Mouse (Mus musculus) MEL (cell line): ENCODE measurements around the gene Pawr. TPM values are rescaled to one million over a fixed set of nuclear protein-coding genes. Genes with fewer than 3 reads are reported as not detected.
A peak's percentile ranks its signal among the peaks of the same experiment; 100 is the strongest.

Experiments
- DNase-seq: peaks from one replicate; pipeline ENCODE4 v3.0.0; 2011; ENCODE audit warnings: low read depth, low spot score
- H3K27ac ChIP-seq: 2 replicates; pipeline ENCODE4 v1.5.1; 2012; ENCODE audit warnings: low read depth, mild to moderate bottlenecking, control low read depth, low read length, moderate library complexity; ENCODE audit not compliant: control insufficient read depth
- H3K27me3 ChIP-seq, 2 experiments: fragments of 150-350 bp in 1 of 2; sonication (generic) in 1 of 2; 2 replicates each; pipeline ENCODE4 v1.6.1; 2012; ENCODE audit warnings: low read length in 2 of 2, mild to moderate bottlenecking in 2 of 2, improper control_type of control experiment in 1 of 2, moderate library complexity in 1 of 2; ENCODE audit not compliant: insufficient read depth in 2 of 2, control insufficient read depth in 1 of 2
- H3K36me3 ChIP-seq, 2 experiments: 2 replicates each; pipeline ENCODE4 v1.6.1; 2012 to 2014; ENCODE audit warnings: low read length in 2 of 2, improper control_type of control experiment in 1 of 2, inconsistent platforms in 1 of 2, mild to moderate bottlenecking in 1 of 2; ENCODE audit not compliant: insufficient read depth in 2 of 2, control insufficient read depth in 1 of 2
- H3K4me1 ChIP-seq, 2 experiments: fragments of 150-350 bp in 1 of 2; sonication (generic) in 1 of 2; 2 replicates each; pipeline ENCODE4 v1.6.1; 2012; ENCODE audit warnings: low read length in 2 of 2, improper control_type of control experiment in 1 of 2, mild to moderate bottlenecking in 1 of 2; ENCODE audit not compliant: insufficient read depth in 2 of 2, control insufficient read depth in 1 of 2
- H3K4me3 ChIP-seq, 2 experiments: fragments of 150-350 bp in 1 of 2; sonication (generic) in 1 of 2; 2 replicates each; pipeline ENCODE4 v1.5.1; 2012; ENCODE audit warnings: low read depth in 2 of 2, low read length in 2 of 2, mild to moderate bottlenecking in 2 of 2, moderate library complexity in 2 of 2, control low read depth in 1 of 2, improper control_type of control experiment in 1 of 2; ENCODE audit not compliant: control insufficient read depth in 1 of 2, insufficient read depth in 1 of 2
- H3K79me2 ChIP-seq: 2 replicates; pipeline ENCODE4 v1.6.1; 2012; ENCODE audit warnings: mild to moderate bottlenecking, low read length, moderate library complexity; ENCODE audit not compliant: control insufficient read depth, poor library complexity, insufficient read depth
- H3K9ac ChIP-seq: 2 replicates; pipeline ENCODE4 v1.6.1; 2012; ENCODE audit warnings: low read depth, mild to moderate bottlenecking, control low read depth, low read length, moderate library complexity; ENCODE audit not compliant: control insufficient read depth, poor library complexity, severe bottlenecking
- H3K9me3 ChIP-seq: fragments of 150-350 bp; sonication (generic); replicated peaks from 2 replicates; pipeline ENCODE4 v1.6.1; 2012; ENCODE audit warnings: mild to moderate bottlenecking, low read length, improper control_type of control experiment, moderate library complexity; ENCODE audit not compliant: insufficient read depth
- CTCF ChIP-seq, 3 experiments: IDR thresholded peaks in 2 of 3; conservative IDR thresholded peaks in 1 of 3; 2 replicates each; pipeline ENCODE4 v1.5.1; 2011 to 2012; ENCODE audit warnings: low read length in 3 of 3, low read depth in 2 of 3, mild to moderate bottlenecking in 2 of 3, improper control_type of control experiment in 1 of 3, inconsistent platforms in 1 of 3, mixed read lengths in 1 of 3, moderate library complexity in 1 of 3; ENCODE audit not compliant: control insufficient read depth in 1 of 3, insufficient read depth in 1 of 3, poor library complexity in 1 of 3, severe bottlenecking in 1 of 3
- E2F4 ChIP-seq: IDR thresholded peaks from 2 replicates; pipeline ENCODE4 v1.6.1; 2011; ENCODE audit warnings: low read depth, low read length, improper control_type of control experiment, borderline replicate concordance
- EP300 ChIP-seq, 2 experiments: IDR thresholded peaks; 2 replicates each; pipeline ENCODE4 v1.6.1; 2011; ENCODE audit warnings: improper control_type of control experiment in 2 of 2, low read length in 2 of 2, low read depth in 1 of 2, mild to moderate bottlenecking in 1 of 2
- GATA1 ChIP-seq: IDR thresholded peaks from 2 replicates; pipeline ENCODE4 v1.6.1; 2011; ENCODE audit warnings: low read depth, low read length, improper control_type of control experiment
- HCFC1 ChIP-seq: IDR thresholded peaks from 2 replicates; pipeline ENCODE4 v1.6.1; 2012; ENCODE audit warnings: low read depth, mild to moderate bottlenecking, inconsistent platforms, low read length, improper control_type of control experiment, moderate library complexity
- NRF1 ChIP-seq: IDR thresholded peaks from 2 replicates; pipeline ENCODE4 v1.6.1; 2014; ENCODE audit warnings: low read depth, mild to moderate bottlenecking, inconsistent platforms, low read length, improper control_type of control experiment, moderate library complexity; ENCODE audit not compliant: poor library complexity, insufficient read depth, severe bottlenecking
- USF1 ChIP-seq: IDR thresholded peaks from 2 replicates; pipeline ENCODE4 v1.6.1; 2014; ENCODE audit warnings: low read depth, mild to moderate bottlenecking, inconsistent platforms, low read length, improper control_type of control experiment, moderate library complexity
- ZNF384 ChIP-seq: IDR thresholded peaks from 2 replicates; pipeline ENCODE4 v1.6.1; 2012; ENCODE audit warnings: low read depth, mild to moderate bottlenecking, inconsistent platforms, low read length, improper control_type of control experiment
- polyA plus RNA-seq, 2 experiments: library from polyadenylated mRNA; stranded (reverse) in 1 of 2; unstranded in 1 of 2; fragments of >175 nt in 1 of 2; fragments of >200 nt in 1 of 2; gene quantifications; 2 replicates each; pipeline versions ENCODE4 v1.2.1 to v1.2.4; 2012; ENCODE audit warnings: low replicate concordance in 2 of 2, low read depth in 1 of 2; ENCODE audit not compliant: insufficient read length in 2 of 2, insufficient read depth in 1 of 2, missing spikeins in 1 of 2
- total RNA-seq: library from RNA; depleted of rRNA; stranded (reverse); fragments of 300-350 nt; gene quantifications from 2 replicates; pipeline ENCODE4 v1.2.3, GENCODE M21; 2012

The Pawr gene
- total and polyA plus RNA-seq, 3 experiments = 20.7 to 29.6 TPM; not detected in 1

- Histone ChIP-seq H3K4me1 (peaks cover 2 to 10% of the 10 kb centered on the region in 2 experiments; a peak in 1 of 4 replicates), H3K27ac (no peak overlapping the region), H3K9ac (no peak overlapping the region), H3K79me2 (no peaks in the 10 kb centered on the region; the same call in 1 of the 2 replicates), H3K9me3 (no peaks in the 10 kb centered on the region), H3K4me3 (no peak overlapping the region), H3K27me3 (no peaks in the 10 kb centered on the region), H3K36me3 (peaks cover 14 to 19% of the 10 kb centered on the region in 2 experiments)
- peak; percentile 82 for TF ChIP-seq ZNF384
- TF ChIP-seq NRF1 = no peak
- peak; percentile 26 for DNase-seq
Observed at GRCm38 (mm10) chr10:108389178-108389926, 57.4 kb downstream of the Pawr start.

GRCm38 (mm10) chr10:108389927-108390287 lies 58.0 kb downstream of the Pawr start:
- no peaks in the 10 kb centered on the region for H3K9me3 ChIP-seq
- no peak overlapping the region for H3K27ac ChIP-seq
- no peaks in the 10 kb centered on the region for H3K27me3 ChIP-seq
- H3K4me1 ChIP-seq = peaks cover 2 to 14% of the 10 kb centered on the region in 2 experiments; a peak in 3 of 4 replicates
- peaks cover 13 to 24% of the 10 kb centered on the region in 2 experiments for H3K36me3 ChIP-seq
- TF ChIP-seq EP300 (IDR thresholded peaks at IDR 0.05; ENCODE audit: low read depth in 1 of 2, low read length in 2 of 2) (no peak), HCFC1 (no peak), E2F4 (no peak), USF1 (no peak), GATA1 (no peak)
- H3K9ac ChIP-seq = no peak overlapping the region
- no peak overlapping the region for H3K4me3 ChIP-seq
- peak; percentile 46 for DNase-seq
- no peaks in the 10 kb centered on the region; the same call in 1 of the 2 replicates for H3K79me2 ChIP-seq

GRCm38 (mm10) chr10:108391370-108391902 lies 59.5 kb downstream of the Pawr start:
- no peak for DNase-seq
- TF ChIP-seq CTCF (IDR thresholded peaks at IDR 0.05 in 2 of 3, conservative IDR thresholded peaks at IDR 0.05 in 1 of 3; ENCODE audit: control insufficient read depth in 1 of 3, insufficient read depth in 1 of 3, low read depth in 2 of 3, low read length in 3 of 3, poor library complexity in 1 of 3, severe bottlenecking in 1 of 3) = no peak
- TF ChIP-seq E2F4 = no peak
- no peak for TF ChIP-seq GATA1
- TF ChIP-seq, all 39 proteins: peak for 0
- peaks cover 9 to 35% of the 10 kb centered on the region in 2 experiments for H3K36me3 ChIP-seq
- no peaks in the 10 kb centered on the region for H3K27me3 ChIP-seq
- no peaks in the 10 kb centered on the region for H3K9me3 ChIP-seq
- no peak overlapping the region for H3K4me3 ChIP-seq
- no peak overlapping the region for H3K9ac ChIP-seq
- peaks cover 10 to 25% of the 10 kb centered on the region in 2 experiments for H3K4me1 ChIP-seq
- no peaks in the 10 kb centered on the region; the same call in none of the 2 replicates for H3K79me2 ChIP-seq
- H3K27ac ChIP-seq = no peak overlapping the region
